Mouse (Mus musculus) CD8-positive naive resting alpha-beta T cell, adult 2 months (primary cell): ENCODE results near the gene Tmem38a.

Source experiments
- DNase-seq, 2 experiments: peaks; one replicate each; pipeline ENCODE4 v3.0.0; 2022; ENCODE audit warnings: low read depth in 2 of 2, low spot score in 2 of 2

Tmem38a gene

DNA sequence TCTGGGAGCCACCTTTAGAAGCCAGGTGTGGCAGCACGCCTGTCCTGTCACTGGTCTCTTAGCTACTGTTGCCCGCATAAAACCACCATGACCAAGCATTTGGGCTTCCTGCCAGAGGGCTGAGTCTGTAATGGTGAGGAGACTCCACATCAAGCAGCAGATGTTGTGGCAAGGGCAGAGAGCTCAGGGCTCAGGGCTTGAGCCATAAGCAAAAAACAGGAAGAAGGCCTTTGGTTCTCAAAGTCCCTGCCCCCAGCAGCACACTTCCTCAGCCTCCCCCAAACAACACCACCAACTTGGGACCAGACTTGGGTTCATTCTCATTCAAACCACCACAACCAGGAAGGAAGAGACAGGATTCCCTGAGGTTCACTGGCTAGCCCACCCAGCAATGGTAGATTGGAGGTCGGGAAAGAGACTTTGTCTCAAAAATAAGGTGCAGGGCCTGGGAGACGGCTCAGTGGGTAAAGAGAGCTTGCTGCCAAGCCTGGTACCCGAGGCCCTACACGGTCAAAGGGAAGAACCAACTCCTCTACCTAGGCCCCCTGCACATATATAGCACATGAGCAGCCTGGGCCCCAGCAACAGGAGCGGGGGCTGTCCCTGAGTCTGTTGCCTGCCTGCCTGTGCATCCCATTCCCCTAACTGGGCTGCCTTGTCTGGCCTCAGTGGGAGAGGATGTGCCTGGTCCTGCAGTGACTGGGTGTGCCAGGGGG, 11.4 kb downstream of the Tmem38a start:
- no peak for DNase-seq

DNA sequence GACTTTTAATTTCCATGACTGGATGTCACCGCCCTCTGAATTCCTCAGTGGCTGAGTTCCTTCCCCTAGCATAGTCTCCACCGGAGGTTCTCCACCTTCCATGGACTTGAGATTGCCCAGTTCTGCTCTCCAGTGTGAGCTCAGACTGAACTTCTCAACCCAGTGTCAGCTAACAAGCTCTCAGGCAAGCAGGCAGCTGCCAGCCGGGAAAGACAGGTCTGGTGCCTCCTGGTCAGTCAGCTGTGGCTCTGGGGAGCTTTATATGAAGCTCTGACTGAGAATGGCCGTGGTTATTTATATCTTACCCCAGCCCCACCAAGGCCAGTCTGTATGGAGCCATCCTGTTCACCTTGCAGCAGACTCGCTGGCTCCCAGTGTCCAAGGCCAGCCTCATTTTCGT, 12.5 kb downstream of the Tmem38a start:
- no peak for DNase-seq

DNA sequence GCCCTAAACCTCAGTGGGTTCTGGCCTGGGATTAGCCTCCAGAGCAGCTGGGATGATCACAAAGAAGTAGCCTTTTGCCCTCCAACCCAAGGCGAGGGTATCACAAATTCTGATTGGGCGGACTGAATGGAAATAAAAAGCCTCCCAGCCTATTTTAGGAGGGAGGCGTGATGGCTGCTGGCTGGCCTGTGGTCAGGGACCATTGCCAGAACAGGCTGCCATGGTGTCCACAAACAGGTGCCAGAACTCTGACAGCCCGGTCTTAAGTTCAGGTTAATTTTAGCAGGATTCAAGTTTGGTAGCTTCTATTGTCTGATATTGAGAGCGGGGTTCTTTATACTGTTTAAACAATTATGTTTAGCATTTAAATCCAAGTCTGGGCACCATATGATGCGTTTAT, 16.0 kb downstream of the Tmem38a start:
- no peak for DNase-seq

DNA sequence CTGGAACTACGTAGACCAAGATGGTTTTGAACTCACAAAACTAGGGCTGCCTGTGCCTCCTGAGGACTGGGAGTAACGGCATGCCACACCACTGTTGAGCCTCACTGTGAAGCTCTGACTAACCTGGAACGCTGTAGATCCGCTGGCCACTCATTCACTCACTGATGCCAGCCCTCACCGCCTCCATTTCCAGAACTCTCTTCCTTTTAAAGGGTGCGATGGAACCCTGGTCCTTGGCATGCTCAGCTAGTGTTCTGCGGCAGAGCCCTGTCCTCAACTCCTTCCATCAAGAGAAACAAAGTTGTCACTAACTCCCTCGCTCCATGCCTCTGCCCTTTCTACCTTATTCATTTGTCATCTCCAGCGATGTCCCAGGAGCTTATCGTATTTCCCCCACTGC, 17.0 kb downstream of the Tmem38a start:
- DNase-seq = no peak

DNA sequence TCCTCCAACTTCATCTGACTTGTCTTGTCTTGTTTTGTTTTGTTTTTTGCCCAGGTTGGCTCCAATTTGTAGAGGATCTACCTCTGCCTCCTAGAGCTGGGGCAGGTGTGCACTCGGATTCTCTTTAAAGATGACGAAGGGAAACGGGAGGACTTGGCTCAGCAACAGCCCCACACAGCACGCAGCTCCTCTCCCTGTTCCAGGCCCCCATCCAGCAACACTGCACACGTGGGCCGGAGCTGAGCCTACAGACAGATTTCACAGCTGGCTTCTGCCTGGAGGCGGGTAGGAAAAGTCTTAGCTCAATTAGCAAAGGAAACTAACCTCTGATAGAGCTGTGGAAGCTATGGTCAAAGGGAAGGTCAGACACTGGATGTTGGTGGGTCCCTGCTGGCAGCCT, 17.4 kb downstream of the Tmem38a start:
- DNase-seq = no peak

DNA sequence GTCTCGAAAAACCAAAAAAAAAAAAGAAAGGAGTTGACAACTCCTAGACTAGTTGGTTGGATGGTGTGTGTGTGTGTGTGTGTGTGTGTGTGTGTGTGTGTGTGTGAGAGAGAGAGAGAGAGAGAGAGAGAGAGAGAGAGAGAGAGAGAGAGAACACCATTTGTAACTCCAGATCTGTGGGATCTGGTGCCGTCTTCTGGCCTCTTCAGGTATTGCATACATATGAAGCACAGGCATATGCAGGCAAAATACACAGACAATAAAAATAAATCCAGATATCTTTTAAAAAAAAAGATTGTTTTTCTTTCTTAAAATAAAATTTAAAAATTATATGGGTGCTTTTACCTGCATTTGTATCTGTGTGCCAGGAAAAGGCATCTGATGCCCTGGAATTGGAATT, 18.3 kb downstream of the Tmem38a start:
- DNase-seq = peak in 1 of 2 experiments; percentile 39
